Mouse (Mus musculus) urinary bladder, postnatal 14 days (tissue): ENCODE measurements around the gene Mgat5b.

Experiments used
- DNase-seq: peaks from one replicate; pipeline ENCODE4 v3.0.0; 2021; ENCODE audit warnings: low spot score

Gene Mgat5b

DNA sequence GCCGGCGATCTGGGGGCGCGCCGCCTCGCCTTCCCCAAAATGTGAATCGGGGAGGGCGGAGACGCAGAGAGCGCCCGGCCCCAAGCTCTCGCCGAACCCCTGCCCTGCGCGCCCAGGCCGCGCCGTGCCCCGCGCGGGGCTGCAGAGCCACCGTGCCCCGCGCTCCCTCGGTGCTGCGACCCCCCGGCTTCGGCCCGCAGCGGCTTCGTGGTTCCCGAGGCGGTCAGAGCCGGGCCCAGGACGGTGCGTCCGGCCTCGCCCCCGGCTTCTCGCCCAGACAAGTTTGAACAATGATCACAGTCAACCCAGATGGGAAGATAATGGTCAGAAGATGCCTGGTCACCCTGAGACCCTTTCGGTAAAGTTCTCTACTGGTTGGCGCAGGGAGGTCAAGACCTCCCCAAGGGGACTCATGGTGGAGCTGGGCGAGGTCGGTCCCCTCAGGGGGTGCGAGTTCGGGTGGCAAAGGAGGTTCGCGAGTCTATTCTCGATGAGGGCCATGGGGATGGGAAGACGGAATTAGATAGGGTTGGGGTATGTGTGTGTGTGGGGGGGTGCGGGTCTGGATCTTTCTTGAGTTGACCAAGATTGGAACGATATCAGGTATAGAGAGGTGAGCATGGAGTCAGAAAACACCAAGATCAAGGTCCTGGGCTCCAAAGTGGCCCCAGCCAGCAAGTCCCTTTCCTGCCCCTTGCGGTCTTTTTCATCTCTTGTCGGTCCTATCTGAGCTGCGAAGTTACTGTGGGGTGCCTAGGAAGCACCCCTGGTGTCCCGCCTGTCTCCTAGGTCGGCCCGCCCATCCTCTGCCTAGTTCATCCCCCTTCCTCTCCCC, 740 bp downstream of the Mgat5b start:
- DNase-seq: no peak

GRCm38 (mm10) chr11:116920746-116921145, 2.1 kb downstream of the Mgat5b start:
- DNase-seq: no peak

GRCm38 (mm10) chr11:116922058-116922457, 3.4 kb downstream of the Mgat5b start:
- no peak for DNase-seq

DNA sequence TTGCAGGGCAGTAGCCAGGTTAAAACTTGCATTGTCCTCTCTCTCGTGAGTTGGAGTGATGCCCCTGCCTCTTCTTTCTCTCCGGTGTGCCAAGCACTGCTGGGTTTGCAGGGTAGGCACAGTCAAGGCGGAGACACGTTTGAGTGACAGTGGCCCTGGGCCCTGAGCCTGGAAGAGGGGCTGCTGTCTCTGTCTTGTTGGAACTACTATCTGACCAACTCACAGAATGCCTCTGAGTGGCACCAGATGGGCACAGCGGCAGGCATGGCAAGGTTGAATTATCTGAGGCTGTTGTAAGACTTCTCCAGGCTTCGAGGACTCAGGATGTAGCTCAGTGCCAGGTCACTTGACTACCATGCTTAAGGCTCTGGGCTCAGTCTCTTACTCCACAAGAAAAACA, 9.4 kb downstream of the Mgat5b start:
- no peak for DNase-seq

DNA sequence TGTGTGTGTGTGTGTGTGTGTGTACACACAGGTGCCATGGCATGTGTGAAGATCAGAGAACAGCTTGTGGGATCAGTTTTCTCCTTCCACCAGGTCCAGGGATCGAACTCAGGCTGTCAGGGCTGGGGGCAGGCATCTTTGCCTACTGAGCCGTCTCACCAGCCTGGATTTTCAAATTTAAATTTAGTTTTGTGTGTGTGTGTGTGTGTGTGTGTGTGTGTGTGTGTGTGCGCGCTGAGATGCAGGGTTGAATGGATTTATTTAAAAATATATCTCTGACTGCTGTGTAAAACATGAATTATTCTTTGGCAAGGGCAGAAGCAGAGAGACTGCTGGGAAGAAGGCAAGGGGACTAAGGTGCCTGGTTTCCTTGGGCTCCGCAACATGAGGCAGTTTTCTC, 16.2 kb downstream of the Mgat5b start:
- DNase-seq: no peak

DNA sequence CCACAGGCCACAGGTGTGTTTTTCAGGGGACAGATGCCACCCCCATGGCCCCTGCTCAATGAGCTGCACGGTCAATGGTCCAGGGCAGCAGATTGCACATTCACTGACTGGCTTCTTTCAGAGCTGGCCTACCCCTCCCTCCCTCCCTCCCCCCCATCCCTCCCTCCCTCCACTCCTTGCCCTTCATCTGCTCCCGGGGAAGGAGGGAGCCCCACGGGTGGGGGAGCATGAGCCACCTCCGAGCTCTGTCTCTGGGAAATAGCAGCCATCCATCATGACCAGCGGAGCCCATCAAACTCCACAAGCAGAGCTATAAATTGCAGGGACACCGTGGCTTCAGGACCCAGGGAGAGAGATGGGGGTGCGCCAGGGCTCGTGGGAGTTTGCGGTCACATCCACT, 16.7 kb downstream of the Mgat5b start:
- DNase-seq: no peak

DNA sequence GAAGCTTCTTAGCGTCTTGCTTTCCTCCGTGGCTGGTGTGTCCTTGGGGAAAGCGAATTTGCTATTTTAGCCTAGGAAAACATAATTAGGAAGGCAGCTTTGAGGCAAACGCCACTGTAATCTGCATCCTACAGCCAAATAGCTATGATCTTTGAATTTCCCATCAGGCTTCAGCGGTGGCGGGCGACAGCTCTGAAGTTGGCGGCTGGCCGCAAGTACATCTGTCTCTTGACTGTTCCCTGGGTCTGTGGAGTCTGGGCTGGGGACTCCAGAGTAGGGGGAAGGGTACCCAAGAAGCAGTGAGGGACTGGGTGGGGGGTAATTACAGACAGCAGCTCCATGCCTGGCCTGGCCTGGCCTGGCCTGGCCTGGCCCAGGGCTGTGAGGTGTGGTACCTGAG, 17.3 kb downstream of the Mgat5b start:
- no peak for DNase-seq

GRCm38 (mm10) chr11:116937141-116937540, 18.5 kb downstream of the Mgat5b start:
- no peak for DNase-seq

DNA sequence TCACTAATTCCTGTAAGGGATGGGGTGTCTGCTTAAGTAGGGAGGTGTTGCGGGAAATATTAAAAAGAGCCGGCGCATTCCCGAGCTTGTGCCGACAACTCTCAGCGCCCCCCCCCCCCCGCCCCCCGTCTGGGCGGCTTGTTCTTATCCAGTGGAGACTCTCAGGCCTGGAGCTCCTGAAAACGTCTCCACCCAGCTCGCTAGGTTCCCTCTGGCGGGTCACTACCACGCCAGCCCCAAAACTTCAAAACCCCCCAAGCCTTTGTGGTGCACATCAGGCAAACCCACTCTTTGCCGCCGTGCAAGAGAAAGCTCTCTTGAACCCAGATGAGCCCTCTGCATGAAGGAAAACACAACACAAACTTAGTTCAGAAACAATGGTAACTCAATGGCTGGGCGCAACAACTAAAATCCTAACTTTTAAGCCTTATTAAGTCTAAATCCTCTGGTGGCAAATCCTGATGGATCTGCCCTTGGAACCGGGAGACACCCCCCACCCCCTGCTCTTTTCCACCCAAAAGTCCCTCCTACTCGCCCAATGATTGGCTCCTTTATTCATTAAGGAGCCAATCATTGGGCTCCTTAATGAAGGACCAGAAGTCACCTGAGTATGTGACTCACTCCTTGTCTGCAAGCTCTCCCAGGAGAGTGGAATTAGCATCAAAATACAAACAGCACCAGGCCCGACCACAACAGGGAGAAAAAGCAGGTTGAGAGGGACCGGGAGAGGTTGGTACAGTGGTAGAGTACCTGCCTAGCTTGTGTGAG, 21.6 kb downstream of the Mgat5b start:
- DNase-seq: no peak

- DNase-seq: no peak
These were observed 25.7 kb downstream of the Mgat5b start for GRCm38 (mm10) chr11:116944346-116944745.

GRCm38 (mm10) chr11:116949832-116950231, 31.2 kb downstream of the Mgat5b start:
- no peak for DNase-seq

DNA sequence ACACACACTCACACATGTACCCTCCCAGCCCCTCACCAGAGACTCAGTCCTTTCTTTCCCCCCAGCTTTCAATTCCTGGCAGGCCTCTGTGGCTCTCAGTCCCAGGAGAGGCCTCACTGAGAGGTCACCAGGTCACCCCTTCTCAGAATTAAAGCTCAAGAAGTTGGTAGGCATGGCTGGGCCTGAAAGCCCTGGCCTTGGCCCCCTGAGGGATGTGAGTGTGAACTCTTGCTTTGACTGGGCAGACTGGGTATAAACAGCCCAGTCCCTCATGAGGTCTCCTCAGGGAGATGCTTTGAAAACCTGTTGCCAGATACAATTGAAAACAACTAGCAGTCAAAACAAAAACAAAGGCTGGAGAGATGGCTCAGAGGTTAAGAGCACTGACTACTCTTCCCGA, 32.8 kb downstream of the Mgat5b start:
- no peak for DNase-seq

DNA sequence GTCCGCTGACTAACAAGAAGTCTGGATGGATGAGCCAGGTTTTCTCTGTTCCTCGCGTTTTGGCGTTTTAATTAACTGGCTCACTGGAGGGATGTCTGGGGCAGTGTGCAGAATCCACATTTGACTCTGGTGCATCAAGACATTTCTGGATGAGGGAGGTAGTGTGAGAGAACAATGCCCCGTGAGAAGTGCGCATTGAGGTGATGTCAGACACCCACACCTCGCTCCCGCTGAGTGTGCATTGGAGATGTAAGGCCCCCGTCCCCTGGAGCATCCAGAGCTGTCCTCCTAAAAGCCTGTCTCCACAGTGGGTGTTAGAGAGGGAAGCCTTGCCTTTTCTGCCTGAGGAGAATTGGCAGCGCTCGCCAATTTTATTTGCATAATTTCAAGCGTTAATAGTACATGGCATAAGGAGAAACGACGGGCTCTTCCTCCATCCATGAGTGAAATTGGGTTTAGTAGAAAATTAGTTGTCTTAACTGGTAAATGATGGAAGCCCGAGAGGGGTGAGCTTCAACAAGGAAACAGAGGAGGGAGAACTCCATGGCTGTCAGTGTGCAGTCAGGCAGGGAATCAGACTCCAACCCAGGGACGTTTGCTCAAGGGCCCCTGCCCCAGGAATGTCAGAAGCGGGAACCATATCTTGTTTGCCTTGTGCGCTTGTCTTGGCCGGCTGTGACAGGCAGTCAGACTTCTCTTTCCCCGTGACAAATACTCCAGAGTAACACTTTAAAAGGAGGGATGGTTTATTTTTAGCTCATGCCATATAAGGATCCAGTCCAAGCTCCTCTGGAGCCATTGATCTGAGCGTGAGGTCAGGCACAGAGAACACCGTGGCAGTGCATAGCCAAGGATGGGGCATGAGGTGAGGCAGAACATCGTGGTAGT, 35.8 kb downstream of the Mgat5b start:
- no peak for DNase-seq

- no peak for DNase-seq
These were observed 39.9 kb downstream of the Mgat5b start for GRCm38 (mm10) chr11:116958601-116959000.

- no peak for DNase-seq
These were observed 46.4 kb downstream of the Mgat5b start for GRCm38 (mm10) chr11:116965061-116965460.

GRCm38 (mm10) chr11:116965961-116966360, 47.3 kb downstream of the Mgat5b start:
- no peak for DNase-seq

DNA sequence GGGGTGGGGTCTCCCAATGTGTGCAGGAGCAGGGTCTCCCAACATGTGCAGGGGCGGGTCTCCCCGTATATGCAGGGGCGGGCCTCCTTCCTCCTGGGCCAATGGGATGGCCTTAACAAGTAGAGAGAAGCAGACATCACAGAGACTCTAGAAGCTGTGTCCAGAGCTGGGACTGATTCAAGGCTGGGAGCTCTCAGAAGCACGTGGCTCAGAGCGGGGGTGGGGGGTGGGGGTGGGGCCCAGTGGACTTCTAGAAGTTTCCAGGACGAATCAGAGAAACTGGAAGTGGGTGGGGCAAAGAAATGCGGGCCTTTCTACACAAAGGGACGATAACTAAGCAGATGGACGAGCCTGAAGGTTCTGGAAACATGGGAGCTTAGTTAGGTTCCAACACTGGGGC, 49.9 kb downstream of the Mgat5b start:
- no peak for DNase-seq

GRCm38 (mm10) chr11:116969498-116969897, 50.8 kb downstream of the Mgat5b start:
- DNase-seq: no peak

DNA sequence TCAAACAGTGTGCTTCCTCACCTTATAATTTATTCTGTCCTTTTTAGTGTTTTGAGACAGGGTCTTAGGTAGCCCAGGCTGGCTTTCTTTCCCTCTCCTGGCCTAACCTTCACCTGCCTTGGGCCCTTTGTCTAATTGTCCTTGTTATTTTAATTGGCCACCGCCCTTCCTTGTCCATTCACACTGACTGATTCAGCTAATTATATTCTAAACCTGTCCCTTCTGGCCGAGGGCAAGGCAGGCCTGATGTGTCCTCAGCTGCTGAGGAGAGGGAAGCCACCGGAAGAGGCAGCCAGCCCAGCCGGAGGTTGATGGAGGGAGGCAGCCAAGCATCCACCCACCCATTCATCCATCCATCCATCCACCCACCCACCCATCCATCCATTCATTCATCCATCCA, 52.2 kb downstream of the Mgat5b start:
- DNase-seq: no peak

DNA sequence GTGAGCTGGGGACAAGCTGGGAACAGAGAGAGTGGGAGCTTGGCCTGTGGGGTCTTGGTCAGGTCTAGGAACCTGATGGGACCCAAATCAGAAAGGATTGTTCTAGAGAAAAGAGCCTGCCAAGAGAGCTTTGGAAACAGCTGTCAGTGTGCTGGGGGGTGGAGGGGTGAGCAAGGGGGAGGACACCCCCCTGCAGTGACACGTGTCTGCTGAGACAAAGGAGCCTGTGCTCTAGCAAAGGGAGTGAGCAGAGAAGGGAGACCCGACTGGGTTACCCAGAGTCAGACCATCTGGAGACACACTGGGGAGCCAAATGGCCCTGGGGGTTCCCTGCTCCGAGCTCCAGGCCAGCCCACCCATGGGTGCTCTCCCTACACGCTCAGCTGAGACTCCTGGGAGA, 54.2 kb downstream of the Mgat5b start:
- DNase-seq: no peak

GRCm38 (mm10) chr11:116973508-116973907, 54.8 kb downstream of the Mgat5b start:
- DNase-seq: no peak

DNA sequence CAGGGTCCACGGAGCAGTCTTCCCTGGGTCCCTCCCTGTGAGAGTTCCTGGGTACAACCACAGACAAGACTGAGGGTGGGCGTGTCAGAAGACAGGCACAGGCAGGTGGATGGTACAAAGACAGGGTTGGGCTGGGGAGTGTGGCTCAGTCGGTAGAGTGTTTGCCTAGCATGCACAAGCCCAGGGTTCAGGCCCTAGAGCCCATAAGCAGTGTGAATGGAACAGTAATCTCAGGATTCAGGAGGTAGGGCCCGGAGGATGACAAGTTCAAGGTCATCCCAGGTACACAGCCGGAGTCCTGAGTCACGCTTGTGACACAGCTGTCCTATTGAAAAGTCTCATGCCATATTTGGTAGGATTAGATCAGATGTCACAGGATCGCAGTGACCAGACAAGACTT, 55.7 kb downstream of the Mgat5b start:
- no peak for DNase-seq
